Comparison of ENCODE assay signal across 9 mouse cellular contexts in genomic region chr4:101082176-101082888, GRCm38 (mm10). TPM values are rescaled to one million over a fixed set of nuclear protein-coding genes. Genes with fewer than 3 reads are reported as not detected.
DNase-seq lines count a peak whose midpoint lies in the region; ATAC-seq and TF ChIP-seq lines count a peak whose summit lies in the region.
"Had no signal": no experiment of that assay in that cellular context is flagged by ENCODE, and none has a peak within 500 bp of the region (broad histone marks: within the 10 kb centered on the region; RNA-seq: fewer than 3 reads in every experiment).

No protein-coding gene starts in this region.

- DNase-seq in neural tube, embryonic 11.5 days (ENCODE audit: low spot score), result peak; percentile 48
- DNase-seq in neural tube, embryonic 10.5 days (ENCODE audit: extremely low spot score, low spot score), result no peak
- DNase-seq in hindbrain, postnatal 0 days (ENCODE audit: low spot score), result peak; percentile 20
- no peak for DNase-seq in cerebellum, postnatal 36 days
- no peak for DNase-seq in liver, embryonic 11.5 days (ENCODE audit: low spot score)
- DNase-seq in right cerebral cortex, postnatal 36 days (ENCODE audit: low spot score in 2 of 2), result no peak
- DNase-seq: thymus, postnatal 36 days had no signal

- no peaks in the 10 kb centered on the region for H3K36me3 ChIP-seq in neural tube, embryonic 11.5 days (ENCODE audit: control insufficient read depth, insufficient read depth, low read length)
- H3K36me3 ChIP-seq in hindbrain, postnatal 0 days (ENCODE audit: insufficient read depth, low read length), result no peaks in the 10 kb centered on the region
- peaks cover 4% of the 10 kb centered on the region; the same call in 1 of the 2 replicates for H3K36me3 ChIP-seq in limb, embryonic 13.5 days
- H3K36me3 ChIP-seq in liver, embryonic 11.5 days (ENCODE audit: control insufficient read depth, insufficient read depth, low read length), result no peaks in the 10 kb centered on the region

- H3K4me2 ChIP-seq in neural tube, embryonic 11.5 days (ENCODE audit: low read depth), result no peak overlapping the region
- H3K4me2 ChIP-seq in hindbrain, postnatal 0 days (ENCODE audit: low read depth, low read length), result peak overlapping the region; percentile 17; the same call in 1 of the 2 replicates
- H3K4me2 ChIP-seq in limb, embryonic 13.5 days (replicated peaks), result peak overlapping the region; percentile 42
- no peak overlapping the region for H3K4me2 ChIP-seq in liver, embryonic 11.5 days

- WGBS in neural tube, embryonic 11.5 days, result 23% methylated on average over 17 of the region's 17 CpGs
- WGBS in hindbrain, postnatal 0 days, result 20% methylated on average over 17 of the region's 17 CpGs
- WGBS in limb, embryonic 13.5 days, result 28% methylated on average over 17 of the region's 17 CpGs
- WGBS in liver, embryonic 11.5 days, result 64% methylated on average over 17 of the region's 17 CpGs

- H3K4me1 ChIP-seq in neural tube, embryonic 11.5 days (ENCODE audit: control insufficient read depth, insufficient read depth, low read length), result 0 out of 2 replicates have a peak, but pooled peaks cover 3% of the 10 kb centered on the region
- 0 out of 2 replicates have a peak, but pooled peaks cover 3% of the 10 kb centered on the region for H3K4me1 ChIP-seq in hindbrain, postnatal 0 days (ENCODE audit: insufficient read depth, low read length)
- peaks cover 20% of the 10 kb centered on the region for H3K4me1 ChIP-seq in limb, embryonic 13.5 days
- peaks cover 13% of the 10 kb centered on the region; the same call in 1 of the 2 replicates for H3K4me1 ChIP-seq in liver, embryonic 11.5 days (replicated peaks; ENCODE audit: control insufficient read depth, insufficient read depth, low read length)

- H3K9ac ChIP-seq in neural tube, embryonic 11.5 days (ENCODE audit: low read length), result no peak overlapping the region
- no peak overlapping the region for H3K9ac ChIP-seq in hindbrain, postnatal 0 days (replicated peaks; ENCODE audit: low read length)
- H3K9ac ChIP-seq in limb, embryonic 13.5 days, result peak overlapping the region; percentile 43; the same call in 1 of the 2 replicates
- no peak overlapping the region for H3K9ac ChIP-seq in liver, embryonic 11.5 days (ENCODE audit: low read depth, low read length)

- H3K9me3 ChIP-seq in neural tube, embryonic 11.5 days (ENCODE audit: control insufficient read depth, low read length), result no peaks in the 10 kb centered on the region
- no peaks in the 10 kb centered on the region for H3K9me3 ChIP-seq in hindbrain, postnatal 0 days (ENCODE audit: low read length)
- no peaks in the 10 kb centered on the region for H3K9me3 ChIP-seq in limb, embryonic 13.5 days
- no peaks in the 10 kb centered on the region for H3K9me3 ChIP-seq in liver, embryonic 11.5 days (ENCODE audit: control insufficient read depth, low read length)

- H3K4me3 ChIP-seq in neural tube, embryonic 11.5 days (ENCODE audit: low read depth, low read length), result no peak overlapping the region
- no peak overlapping the region for H3K4me3 ChIP-seq in hindbrain, postnatal 0 days (ENCODE audit: low read length)
- no peak overlapping the region for H3K4me3 ChIP-seq in limb, embryonic 13.5 days
- no peak overlapping the region for H3K4me3 ChIP-seq in liver, embryonic 11.5 days (ENCODE audit: low read depth, low read length)

- no peak for TF ChIP-seq CTCF in hindbrain, postnatal 0 days (IDR thresholded peaks at IDR 0.05; ENCODE audit: low read depth)

- no peaks in the 10 kb centered on the region for H3K27me3 ChIP-seq in neural tube, embryonic 11.5 days (ENCODE audit: control insufficient read depth, insufficient read depth, low read length)
- H3K27me3 ChIP-seq in hindbrain, postnatal 0 days (ENCODE audit: insufficient read depth, low read length), result no peaks in the 10 kb centered on the region
- no peaks in the 10 kb centered on the region for H3K27me3 ChIP-seq in limb, embryonic 13.5 days
- no peaks in the 10 kb centered on the region for H3K27me3 ChIP-seq in liver, embryonic 11.5 days (replicated peaks; ENCODE audit: control insufficient read depth, insufficient read depth, low read length)

- ATAC-seq in neural tube, embryonic 11.5 days (ENCODE audit: insufficient read depth, low FRiP score, low TSS enrichment), result no peak
- ATAC-seq in hindbrain, postnatal 0 days, result peak; percentile 67; the same call in 1 of the 2 replicates
- ATAC-seq in limb, embryonic 13.5 days (ENCODE audit: low FRiP score, low read depth), result peak; percentile 59; the same call in 1 of the 2 replicates
- ATAC-seq in liver, embryonic 11.5 days (replicated peaks; ENCODE audit: low FRiP score), result no peak
- no peak for ATAC-seq in CD4-positive, CD25-positive, alpha-beta regulatory T cell, adult 4 months

- H3K27ac ChIP-seq in neural tube, embryonic 11.5 days (ENCODE audit: low read depth, low read length), result no peak overlapping the region
- H3K27ac ChIP-seq in hindbrain, postnatal 0 days, result no peak overlapping the region
- H3K27ac ChIP-seq in limb, embryonic 13.5 days, result peak overlapping the region; percentile 74
- H3K27ac ChIP-seq in liver, embryonic 11.5 days (ENCODE audit: low read depth, low read length), result no peak overlapping the region

RNA-seq across cellular contexts. Expression of gene Raver2, which starts 13.5 kb away (rescaled TPM):
- polyA plus RNA-seq in neural tube, embryonic 11.5 days (2014; fragmentation: Nextera tagmentation; extraction: Ambion mirVana), result 11.0 and 11.3 TPM in 2 replicates
- total RNA-seq in hindbrain, postnatal 0 days (2014; rRNA removed), result 18.9 and 20.2 TPM in 2 replicates
- 5.3 and 6.6 TPM in 2 replicates for polyA plus RNA-seq in hindbrain, postnatal 0 days (2015; fragmentation: Nextera tagmentation; extraction: Ambion mirVana)
- polyA plus RNA-seq in limb, embryonic 13.5 days (2015; fragmentation: Nextera tagmentation; extraction: Ambion mirVana), result 12.7 and 14.3 TPM in 2 replicates
- polyA plus RNA-seq in liver, embryonic 11.5 days (2014; fragmentation: Nextera tagmentation; extraction: Ambion mirVana), result 2.0 and 2.7 TPM in 2 replicates
- polyA plus RNA-seq in CD4-positive, CD25-positive, alpha-beta regulatory T cell, adult 4 months (2017; shearing (Covaris generic)), result 1 to 10 TPM; 3.3 to 4.6 TPM

Comparison
In these comparisons a context has a peak if more than half of its experiments do, and no peak if none do; other contexts are left out.
1. DNase-seq: peak in neural tube, embryonic 11.5 days (single experiment) and hindbrain, postnatal 0 days (single experiment); none in neural tube, embryonic 10.5 days (single experiment), cerebellum, postnatal 36 days (0 of 2), liver, embryonic 11.5 days (single experiment) and right cerebral cortex, postnatal 36 days (0 of 2).
2. ATAC-seq: peak in hindbrain, postnatal 0 days (single experiment) and limb, embryonic 13.5 days (single experiment); none in neural tube, embryonic 11.5 days (single experiment), liver, embryonic 11.5 days (single experiment) and CD4-positive, CD25-positive, alpha-beta regulatory T cell, adult 4 months (single experiment).
3. H3K4me2 ChIP-seq: peak in hindbrain, postnatal 0 days (single experiment) and limb, embryonic 13.5 days (single experiment); none in neural tube, embryonic 11.5 days (single experiment) and liver, embryonic 11.5 days (single experiment).